Mouse (Mus musculus) right cerebral cortex, postnatal 4 days (tissue): Measurements from ENCODE around the gene Gm20388.

ENCODE experiments used
- DNase-seq: peaks from one replicate; pipeline ENCODE4 v3.0.0-alpha.2; 2022

Gene Gm20388

DNA sequence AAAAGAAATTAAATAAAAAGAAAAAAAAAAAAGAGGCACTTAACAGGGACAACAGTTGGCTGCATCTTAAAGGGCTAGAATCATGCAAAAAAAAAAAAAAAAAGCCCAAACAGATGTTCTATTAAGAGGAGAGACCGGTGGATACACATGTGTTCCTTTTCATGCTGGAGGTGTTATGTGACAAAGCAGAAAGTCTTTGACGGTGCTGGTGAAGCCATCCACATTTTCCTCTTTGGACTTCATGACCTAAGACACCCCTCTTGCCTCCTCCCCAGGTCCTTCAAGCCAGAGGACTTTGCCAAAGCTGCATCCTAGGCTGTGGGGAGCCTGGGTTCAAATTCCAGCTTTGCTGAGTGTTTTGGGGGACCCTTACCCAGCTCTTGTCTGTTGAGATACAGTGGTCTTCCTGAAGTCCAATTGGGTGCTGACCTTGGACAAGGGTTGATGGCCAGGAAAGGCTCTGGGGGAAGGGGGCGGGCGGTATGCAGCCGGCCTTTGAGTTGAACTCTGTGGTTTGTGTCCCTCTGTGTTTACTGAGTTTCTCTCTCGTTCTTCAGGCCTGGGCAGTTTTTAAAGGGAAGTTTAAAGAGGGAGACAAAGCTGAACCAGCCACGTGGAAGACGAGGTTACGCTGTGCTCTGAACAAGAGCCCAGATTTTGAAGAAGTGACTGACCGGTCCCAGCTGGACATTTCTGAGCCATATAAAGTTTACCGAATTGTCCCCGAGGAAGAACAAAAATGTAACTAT, 832.7 kb downstream of the Gm20388 start:
- no peak for DNase-seq

DNA sequence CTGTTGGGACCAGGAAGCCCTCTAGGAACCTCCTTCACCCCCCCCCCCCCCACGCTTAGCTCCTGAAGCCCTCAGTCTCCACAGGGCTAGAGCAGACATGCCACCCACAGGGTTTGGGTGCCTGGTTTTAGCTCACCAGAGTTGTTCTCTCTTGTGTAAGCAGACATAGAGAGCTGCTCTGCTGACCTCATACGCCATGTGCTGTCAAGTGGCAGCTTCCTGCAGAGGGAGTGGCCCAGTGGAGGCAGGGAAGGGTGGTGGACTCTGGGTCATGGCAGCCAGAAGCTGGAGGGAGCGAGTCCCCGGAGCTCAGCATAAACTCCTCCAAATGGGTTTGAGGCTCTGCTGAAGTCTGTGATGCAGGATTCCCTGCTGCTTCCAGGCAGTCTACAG, 833.3 kb downstream of the Gm20388 start:
- no peak for DNase-seq

DNA sequence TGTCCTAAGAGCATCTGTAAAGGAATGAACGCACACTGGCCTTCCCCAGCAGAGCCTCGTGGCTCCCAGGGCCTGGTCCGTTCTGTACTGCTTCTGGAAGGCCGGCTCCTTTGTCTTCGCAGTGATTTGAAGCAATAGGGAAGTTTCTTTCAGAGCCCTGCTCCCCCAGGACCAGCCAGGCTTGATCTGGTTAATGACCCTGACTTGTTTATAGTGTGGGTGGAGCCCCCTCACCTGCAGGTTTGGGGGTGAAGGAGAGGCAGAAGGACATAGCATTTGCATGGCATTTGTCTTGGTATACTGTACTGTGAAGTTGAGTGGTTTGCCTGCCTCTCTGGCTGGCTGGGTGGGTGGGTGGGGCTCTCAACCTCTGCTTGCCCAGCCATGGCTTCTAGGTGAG, 833.8 kb downstream of the Gm20388 start:
- no peak for DNase-seq

DNA sequence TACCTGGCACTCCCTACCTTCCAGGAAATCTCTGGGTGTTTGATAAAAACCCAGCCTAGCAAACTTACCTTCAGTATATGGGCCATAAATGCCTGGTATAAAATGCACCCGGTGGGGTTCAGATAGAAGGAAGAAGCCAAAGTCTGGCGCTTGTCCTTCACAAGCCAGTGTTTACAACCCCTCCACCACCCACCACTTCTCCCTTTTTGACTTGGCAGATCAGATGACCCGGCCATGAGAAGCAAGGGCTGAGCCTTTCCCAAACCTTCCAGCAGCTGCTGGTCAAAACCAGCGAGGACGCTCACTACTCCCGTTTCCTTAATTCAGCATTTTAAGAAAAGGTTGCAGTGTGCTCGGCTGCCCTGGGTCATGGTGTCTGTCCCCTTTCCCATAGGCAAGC, 834.6 kb downstream of the Gm20388 start:
- no peak for DNase-seq

DNA sequence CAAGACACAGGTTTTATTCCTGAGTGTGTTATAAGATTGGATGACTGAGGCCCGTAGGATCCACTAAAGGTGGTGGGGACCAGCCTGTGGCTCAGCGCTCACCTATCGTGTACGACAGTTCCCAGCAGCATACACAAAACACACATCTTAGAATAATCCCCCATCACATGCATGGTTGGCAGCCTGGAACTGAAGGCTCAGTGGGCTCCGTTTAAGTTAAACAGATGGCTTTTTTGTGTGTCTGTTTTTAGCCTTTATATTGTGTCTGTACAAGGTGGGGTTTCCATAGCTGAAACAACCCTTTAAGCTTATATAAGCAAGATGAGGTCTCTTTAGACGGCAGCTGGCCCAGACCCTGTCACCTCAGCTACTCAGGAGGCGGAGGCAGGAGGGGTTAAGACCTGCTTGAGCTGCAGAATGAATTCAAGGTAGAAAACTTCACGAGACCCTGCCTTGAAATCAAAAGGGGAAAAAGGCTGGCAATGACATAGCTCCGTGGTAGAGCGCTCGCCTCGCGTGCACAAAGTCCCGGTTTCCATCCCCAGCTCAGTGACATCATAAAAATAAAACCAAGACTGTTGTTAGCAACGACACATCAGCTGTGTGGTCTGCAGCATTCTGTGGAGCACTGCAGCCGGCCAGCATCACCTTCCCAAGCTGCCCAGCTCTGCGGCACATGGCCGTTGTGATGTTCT, 835.5 kb downstream of the Gm20388 start:
- DNase-seq: no peak

DNA sequence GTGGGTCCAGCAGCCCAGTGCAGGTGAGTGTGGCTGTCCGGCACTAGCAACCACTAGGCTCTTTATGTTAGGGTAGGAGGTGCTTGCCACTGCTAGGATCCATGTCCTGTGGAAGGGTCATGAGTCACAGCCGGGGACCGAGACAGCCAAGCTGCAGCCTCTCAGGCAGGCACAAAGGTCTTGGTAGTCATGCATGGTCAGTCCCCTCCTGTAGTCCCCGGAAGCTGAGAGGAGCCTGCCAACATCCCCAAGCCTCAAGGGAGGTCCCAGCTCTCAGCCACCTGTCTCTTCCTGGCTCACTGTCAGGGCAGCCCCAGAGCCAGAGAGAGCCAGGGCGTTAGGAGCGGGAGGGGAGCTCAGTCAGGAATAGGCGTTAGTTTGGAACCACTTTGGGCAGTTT, 836.6 kb downstream of the Gm20388 start:
- no peak for DNase-seq

DNA sequence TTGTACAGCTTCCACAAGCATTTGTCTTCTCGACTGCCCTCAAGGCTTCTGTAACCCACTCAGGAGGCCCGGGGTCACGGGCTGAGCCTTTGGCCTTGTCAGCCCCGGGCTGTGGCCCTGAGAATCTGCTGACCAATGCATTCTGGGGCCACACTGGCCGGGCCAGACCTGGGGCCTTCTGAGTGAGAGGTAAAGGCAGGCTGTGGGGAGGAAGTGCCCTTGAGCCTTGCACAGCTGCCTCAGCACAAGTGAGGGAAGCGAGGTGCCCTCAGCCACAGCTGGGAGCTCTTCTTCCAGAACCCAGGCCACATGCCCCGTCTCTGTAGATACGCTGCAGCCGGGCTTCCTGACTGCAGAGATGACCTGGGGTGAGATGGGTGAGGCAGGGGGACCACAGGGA, 840.0 kb downstream of the Gm20388 start:
- no peak for DNase-seq

DNA sequence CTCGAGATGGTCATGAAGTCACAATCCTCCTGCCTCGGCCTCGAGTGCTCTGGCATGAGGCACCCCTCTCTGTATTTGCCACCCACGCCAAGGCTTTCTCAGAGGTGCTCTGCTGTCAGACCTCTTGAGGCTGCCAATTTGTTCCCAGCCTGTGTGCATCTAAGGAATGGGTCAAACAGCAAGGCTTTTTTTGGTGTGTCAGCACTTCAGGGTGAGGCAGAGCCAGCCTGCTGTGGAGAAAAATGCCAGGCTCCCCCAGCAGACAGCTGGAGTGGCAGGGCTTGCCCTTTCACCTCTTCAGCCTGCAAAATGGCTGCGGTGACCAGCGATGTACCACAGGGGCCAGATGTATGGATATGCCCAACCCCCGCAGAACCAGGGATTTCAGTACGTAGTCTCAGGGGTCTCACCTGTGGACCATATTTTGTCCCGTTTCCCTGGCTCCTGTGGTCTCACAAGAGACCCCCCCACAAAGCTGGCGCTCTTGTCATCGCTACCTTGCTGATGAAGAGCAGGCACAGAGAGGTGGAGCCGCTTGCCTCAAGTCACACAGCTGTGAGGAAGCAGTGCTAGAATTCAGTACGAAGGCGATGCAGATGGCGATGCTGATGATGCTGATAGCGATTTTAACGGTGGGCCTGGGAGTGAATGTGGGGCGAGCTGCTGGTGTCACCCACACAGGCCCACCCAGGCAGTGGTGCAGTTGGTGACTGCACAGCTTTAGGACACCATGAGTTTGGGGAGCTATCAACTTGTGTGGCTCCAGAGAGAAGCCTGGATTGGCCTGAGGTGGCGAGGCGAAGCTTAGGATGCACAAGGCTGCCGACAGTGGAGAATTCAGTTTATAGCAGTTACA, 840.8 kb downstream of the Gm20388 start:
- no peak for DNase-seq

DNA sequence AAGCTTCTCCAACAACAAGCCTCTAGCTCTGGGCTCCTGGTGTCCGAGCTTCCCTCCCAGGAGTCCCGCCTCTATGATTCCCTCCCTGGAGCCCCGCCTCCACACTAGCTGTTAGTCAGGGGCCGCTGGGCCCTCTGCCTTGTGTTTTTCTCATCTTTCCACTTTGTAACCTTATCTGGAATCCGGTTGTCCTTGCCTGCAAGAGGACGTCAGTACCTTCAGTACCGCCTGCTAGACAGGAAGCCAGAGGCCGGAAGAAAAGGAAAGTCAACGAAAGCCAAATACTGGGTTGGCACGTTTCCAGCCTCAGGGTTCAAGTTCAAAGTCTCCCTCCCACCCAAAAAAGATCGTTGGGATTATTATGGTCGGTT, 841.4 kb downstream of the Gm20388 start:
- DNase-seq: no peak

DNA sequence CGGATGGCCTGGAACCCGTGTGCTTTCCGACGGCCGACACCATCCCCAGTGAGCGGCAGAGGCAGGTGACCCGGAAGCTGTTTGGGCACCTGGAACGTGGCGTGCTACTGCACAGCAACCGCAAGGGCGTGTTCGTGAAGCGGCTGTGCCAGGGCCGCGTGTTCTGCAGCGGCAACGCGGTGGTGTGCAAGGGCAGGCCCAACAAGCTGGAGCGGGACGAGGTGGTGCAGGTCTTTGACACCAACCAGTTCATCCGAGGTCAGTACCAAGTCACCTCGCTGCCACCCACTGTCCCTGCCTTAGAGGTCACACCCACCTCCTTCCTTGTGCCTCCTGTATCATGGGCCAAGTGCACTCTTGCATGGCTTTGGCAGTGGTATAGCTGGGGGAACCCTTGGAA, 842.8 kb downstream of the Gm20388 start:
- DNase-seq: no peak

DNA sequence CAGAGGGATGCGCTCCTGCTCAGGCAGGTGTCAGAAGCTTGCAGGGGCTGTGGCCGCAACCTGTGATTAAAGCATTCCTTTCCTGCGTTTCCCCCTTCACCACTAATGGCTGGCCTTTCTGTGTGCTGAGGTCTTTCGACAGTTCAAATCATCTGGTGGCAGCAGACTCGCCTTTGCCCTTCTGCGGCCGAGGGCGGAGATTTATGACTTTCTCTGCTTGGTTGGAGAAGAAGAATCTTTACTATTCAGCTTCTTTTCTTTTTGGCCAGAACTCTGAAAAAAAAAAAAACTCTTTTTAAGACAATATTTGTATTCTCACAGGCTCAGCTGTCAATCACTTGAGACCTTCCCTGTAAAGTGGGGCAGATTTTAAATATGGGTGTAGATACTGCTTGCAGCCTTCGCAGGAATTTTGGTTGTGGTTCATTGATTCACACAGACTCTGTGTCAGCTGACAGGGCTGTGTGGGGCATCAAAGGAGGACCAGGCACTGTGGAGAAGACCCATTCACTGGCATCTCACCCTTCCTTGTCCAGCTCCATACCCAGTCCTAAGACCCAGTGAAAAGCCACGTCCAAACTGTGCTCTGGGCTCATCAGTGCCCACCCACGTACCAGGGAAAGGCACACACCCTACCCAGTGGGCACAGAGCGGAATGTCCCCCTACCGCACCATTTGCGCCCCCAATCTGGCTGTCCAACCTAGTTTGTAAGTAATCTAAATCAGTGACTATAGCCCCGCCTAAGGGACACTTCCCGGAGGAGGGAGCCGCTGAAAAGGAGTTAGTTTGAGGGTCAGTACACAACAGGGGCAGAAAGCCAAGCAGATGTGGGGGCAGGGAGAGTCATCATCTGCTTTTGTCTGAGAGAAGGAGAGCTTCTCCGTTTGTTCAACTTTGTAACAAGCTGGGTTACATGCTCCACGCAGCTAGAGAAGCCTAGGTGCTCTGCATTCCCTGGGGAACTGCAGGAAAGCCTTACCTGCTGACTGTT, 845.0 kb downstream of the Gm20388 start:
- no peak for DNase-seq

DNA sequence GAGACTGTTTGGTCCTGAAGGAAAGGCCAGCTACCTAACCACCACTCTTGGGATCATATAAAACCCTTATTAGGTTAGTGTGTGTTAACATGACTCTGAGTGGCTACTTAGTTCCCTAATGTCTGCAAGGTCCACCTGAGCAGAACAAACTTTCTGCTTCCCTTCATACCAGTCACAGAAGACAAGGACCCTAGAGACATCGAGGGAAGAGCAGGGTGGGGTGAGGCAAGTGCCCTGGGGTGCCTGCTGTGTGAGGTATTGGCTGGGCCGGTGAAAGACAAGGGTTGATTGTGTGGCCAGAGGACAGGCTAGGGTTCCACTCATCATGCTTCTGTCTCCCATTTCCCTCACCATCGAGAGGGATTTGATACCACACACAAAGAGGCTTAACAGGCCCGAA, 847.4 kb downstream of the Gm20388 start:
- no peak for DNase-seq

DNA sequence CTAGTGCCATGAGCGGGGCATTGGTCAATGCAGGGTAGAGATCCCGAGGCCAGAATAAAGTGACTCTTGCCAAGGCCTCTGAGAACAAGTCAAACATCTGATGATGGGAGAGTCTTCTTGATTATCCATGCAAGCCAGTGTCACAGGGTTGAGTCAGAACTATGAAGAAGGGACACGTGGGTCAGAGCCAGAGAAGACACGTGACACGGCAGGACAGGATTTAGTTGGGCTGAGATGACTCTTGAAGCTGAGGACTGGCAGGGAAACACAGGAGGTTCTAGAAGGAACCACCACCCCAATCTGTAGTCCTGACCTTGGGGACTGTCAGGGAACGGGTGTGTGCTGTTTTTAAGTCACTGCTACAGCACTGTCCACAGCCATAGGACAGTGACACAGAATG, 849.2 kb downstream of the Gm20388 start:
- no peak for DNase-seq

DNA sequence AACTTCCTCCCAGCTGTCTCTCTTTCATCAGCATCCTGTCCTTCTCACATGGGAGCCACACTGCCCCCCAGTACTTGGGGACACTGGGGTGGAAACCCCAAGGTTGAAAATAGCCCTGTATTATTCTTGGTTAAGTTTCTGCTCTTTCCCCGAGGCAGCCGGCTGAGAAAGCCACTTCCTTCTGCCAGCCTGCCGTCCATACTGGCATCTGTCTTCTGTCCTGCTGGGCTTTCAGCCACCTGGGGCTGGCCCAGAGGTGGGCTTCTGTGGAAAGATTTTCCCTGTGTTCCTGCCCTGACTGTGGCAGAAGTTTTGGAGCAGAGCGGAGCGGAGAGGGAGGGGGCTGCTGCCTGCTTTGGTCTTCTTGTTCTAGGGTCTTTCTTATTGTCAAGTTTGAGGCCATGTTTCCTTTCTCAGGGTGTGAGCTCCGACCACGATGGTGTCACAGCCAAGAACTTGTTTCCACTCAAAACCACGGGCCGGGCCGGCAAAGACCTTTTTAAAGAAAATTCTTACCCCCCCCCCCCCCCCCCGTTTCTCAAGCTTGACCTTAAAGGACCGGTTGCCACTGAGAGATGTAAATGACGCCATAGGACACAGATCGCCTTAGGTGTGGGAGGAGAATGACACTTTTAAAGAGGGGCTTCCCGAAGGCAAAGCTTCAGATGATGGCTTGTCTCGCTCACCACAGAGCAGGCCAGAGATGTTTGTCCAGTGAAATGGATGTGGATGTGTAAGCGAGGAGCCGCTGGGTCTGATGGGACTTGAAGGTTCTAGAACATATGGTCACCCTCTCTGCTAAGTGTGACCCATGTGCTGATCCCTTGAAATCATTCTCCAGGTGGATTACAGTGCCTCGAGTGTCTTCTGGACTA, 849.9 kb downstream of the Gm20388 start:
- DNase-seq: no peak

DNA sequence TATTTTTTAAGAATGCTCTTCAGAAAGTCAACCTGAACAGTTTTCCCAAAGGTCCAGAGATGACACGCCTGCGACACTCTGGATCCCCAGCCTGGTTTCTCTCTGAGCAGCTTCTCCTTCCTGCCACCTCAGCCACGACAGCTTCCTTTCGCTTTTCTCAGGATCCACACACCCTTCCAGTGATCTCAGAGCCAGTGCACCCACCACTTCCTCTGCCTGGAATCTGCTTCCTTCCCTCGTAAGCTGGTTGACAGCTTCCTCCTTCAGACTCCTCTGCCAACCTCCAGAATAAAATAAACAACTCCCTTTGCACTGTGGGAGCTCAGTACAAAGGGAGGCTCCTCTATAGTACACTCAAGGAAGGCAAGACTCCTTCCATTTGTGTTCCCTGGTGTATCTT, 852.6 kb downstream of the Gm20388 start:
- DNase-seq: no peak

DNA sequence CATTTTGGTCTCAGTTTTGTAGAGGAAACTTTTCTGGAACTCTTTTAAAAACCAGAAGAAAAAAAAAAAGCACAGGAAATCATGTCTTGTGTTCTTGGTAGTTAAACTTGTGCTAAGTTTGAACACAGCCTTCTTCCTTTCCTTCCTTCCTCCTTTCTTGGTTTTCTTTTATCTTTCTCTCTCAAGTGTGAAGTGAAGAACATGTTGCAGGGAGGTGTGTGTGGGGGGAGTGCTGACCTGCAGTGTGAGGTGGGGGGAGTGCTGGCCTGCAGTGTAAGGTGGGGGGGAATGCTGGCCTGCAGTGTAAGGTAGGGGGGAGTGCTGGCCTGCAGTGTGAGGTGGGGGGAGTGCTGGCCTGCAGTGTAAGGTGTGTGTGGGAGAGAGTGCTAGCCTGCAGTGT, 854.0 kb downstream of the Gm20388 start:
- no peak for DNase-seq

DNA sequence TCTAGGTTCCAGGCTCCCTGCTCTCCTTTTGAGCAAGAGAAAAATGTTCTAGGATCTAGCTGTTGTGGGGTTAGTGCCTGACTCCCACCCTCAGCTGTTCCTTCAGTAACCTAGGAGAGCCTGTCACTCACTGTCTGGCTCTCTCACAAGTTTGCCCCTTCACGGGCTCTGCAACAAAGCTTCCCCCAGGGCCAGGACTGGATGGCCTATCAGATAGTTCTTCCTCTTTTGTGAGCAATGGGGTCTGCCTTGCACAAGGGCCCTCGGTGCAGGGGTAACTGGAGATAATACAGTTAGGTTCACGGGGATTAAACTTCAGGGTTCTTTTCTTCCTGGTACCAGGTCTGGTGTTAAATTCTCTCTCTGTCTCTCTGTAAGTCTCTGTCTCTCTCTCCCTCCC, 856.0 kb downstream of the Gm20388 start:
- no peak for DNase-seq

DNA sequence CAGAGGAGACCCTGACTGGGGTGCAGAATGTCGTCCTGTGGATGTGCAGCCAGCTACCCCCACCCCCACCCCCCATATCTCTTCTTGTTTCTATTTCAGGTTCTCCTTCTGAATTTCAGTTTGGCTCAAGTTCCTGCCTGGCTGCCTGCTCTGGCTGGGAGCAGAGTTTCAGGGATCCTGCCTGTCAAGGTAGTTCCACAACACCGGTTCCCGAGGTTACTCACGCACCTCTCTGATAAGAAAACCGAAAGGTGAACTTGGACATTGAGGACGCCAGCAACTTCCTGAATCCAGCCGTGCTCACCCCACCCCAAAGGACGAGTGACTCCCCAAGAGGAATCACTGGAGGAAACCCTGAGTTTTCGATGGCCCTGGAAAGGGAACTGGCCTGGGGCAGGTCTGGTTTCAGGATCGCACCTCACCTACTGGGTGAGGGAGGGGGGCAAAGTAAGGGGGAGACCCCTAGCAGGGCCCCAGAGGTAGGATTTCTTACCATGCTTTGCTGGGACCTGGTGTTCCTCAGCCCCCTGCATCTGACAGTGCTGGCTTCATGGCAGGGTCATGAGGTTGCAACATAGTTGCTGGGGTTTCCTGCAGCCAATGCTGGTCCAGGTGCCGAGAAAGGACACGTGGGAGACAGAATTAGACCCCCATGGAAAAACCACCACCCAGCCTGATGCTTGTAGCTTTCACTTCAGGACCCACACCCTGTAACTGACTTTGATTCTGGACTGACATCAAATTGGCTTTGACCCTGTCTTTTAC, 858.0 kb downstream of the Gm20388 start:
- no peak for DNase-seq

DNA sequence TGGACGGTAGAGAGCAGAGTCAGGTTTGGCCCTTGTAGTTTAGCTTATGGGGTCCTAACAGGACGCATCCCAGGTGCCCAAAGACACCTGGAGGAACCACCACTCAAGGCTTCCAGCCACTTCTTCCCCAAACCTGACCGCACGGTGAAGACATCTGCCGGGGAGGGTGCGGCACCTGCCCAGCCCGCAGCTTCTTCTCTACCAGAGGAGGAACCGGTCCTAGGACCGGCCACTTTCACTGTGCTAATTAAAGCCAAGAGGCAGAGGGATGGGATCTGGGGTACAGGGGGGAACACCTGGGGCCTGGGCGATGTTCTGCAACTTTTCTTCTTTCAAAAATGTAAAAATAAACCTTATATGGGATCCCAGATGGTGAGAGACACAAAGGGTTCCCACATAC, 866.5 kb downstream of the Gm20388 start:
- DNase-seq: no peak

DNA sequence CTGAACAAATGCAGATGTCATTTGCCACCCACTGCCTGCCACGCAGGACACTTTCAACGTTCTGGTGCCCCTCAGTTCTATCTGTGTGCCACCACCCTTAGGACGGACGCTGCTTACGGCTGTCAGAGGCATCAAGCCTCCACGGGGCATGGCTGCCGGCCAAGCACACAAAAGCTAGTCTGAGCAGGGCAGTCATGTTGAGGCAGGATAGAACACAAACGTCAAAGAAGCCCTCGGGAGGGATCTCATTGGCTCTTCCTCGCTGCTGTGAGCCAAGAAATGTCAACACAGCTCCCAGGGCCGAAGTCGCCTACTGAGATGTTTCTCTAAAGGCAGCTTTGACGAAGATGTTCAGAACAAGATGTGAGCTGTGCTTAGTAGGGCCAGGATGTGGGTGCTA, 867.1 kb downstream of the Gm20388 start:
- DNase-seq: no peak

DNA sequence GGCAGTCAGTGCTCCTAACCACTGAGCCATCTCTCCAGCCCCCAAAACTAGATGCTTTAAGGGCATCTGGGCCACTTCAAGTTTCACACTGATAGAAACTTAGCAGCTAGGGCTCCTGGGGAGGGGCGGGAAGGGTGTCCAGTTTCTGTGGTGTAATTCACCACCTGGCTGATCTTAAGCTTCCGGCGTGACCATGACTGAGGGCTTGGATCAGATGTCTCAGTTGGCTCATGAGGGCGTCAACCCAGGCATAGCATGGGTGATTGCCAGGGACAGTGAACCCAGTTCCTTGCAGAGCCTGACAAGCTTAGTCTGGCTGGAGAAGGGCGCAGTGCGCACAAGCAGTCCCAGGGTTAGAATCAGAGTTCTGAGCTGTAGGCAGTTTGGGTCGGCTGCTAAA, 868.5 kb downstream of the Gm20388 start:
- no peak for DNase-seq
